ENCODE assay signal across 8 mouse cellular contexts in genomic region chr11:101426165-101426564, GRCm38 (mm10). TPM values are rescaled to one million over a fixed set of nuclear protein-coding genes. Genes with fewer than 3 reads are reported as not detected.
DNase-seq lines count a peak whose midpoint lies in the region; ATAC-seq and TF ChIP-seq lines count a peak whose summit lies in the region.

No protein-coding gene starts in this region.

- WGBS in heart, embryonic 13.5 days = 44% methylated on average over 8 of the region's 8 CpGs
- WGBS in hindbrain, embryonic 13.5 days = 74% methylated on average over 8 of the region's 8 CpGs
- WGBS in midbrain, embryonic 12.5 days = 68% methylated on average over 8 of the region's 8 CpGs

- TF ChIP-seq POLR2A in MEL (IDR thresholded peaks at IDR 0.05; ENCODE audit: control insufficient read depth in 1 of 2, insufficient read depth in 1 of 2, low read depth in 1 of 2, low read length in 2 of 2, poor library complexity in 1 of 2) = no peak

- peaks cover 20% of the 10 kb centered on the region for H3K79me2 ChIP-seq in MEL (ENCODE audit: control insufficient read depth, insufficient read depth, low read length, poor library complexity)

- H3K4me1 ChIP-seq in heart, embryonic 13.5 days = peaks cover 37% of the 10 kb centered on the region
- H3K4me1 ChIP-seq in MEL (ENCODE audit: control insufficient read depth in 1 of 2, insufficient read depth in 2 of 2, low read length in 2 of 2) = peaks cover 5 to 20% of the 10 kb centered on the region in 2 experiments
- H3K4me1 ChIP-seq in hindbrain, embryonic 13.5 days (replicated peaks) = peaks cover 31% of the 10 kb centered on the region
- H3K4me1 ChIP-seq in midbrain, embryonic 12.5 days = peaks cover 24% of the 10 kb centered on the region

- TF ChIP-seq RAD21 in MEL (IDR thresholded peaks at IDR 0.05; ENCODE audit: low read depth, low read length) = no peak

- TF ChIP-seq CTCF in MEL (IDR thresholded peaks at IDR 0.05 in 2 of 3, conservative IDR thresholded peaks at IDR 0.05 in 1 of 3; ENCODE audit: control insufficient read depth in 1 of 3, insufficient read depth in 1 of 3, low read depth in 2 of 3, low read length in 3 of 3, poor library complexity in 1 of 3, severe bottlenecking in 1 of 3) = no peak

- no peaks in the 10 kb centered on the region for H3K9me3 ChIP-seq in heart, embryonic 13.5 days
- no peaks in the 10 kb centered on the region for H3K9me3 ChIP-seq in MEL (replicated peaks; ENCODE audit: insufficient read depth, low read length)
- H3K9me3 ChIP-seq in hindbrain, embryonic 13.5 days = no peaks in the 10 kb centered on the region
- no peaks in the 10 kb centered on the region for H3K9me3 ChIP-seq in midbrain, embryonic 12.5 days

- no peak for ATAC-seq in heart, embryonic 13.5 days (ENCODE audit: extremely low read depth, insufficient number of reproducible peaks, low FRiP score, low TSS enrichment)
- ATAC-seq in hindbrain, embryonic 13.5 days (ENCODE audit: low FRiP score) = no peak
- no peak for ATAC-seq in midbrain, embryonic 12.5 days (ENCODE audit: low FRiP score, low read depth)

- peaks cover 29% of the 10 kb centered on the region for H3K36me3 ChIP-seq in heart, embryonic 13.5 days
- H3K36me3 ChIP-seq in MEL (ENCODE audit: control insufficient read depth in 1 of 2, insufficient read depth in 2 of 2, low read length in 2 of 2) = peaks cover 7 to 13% of the 10 kb centered on the region in 2 experiments
- peaks cover 24% of the 10 kb centered on the region for H3K36me3 ChIP-seq in hindbrain, embryonic 13.5 days
- peaks cover 22% of the 10 kb centered on the region for H3K36me3 ChIP-seq in midbrain, embryonic 12.5 days

- no peak for DNase-seq in heart, adult 11 months
- peak; percentile 62 for DNase-seq in MEL (ENCODE audit: low read depth, low spot score)
- DNase-seq in right cerebral cortex, postnatal 25 days = no peak
- DNase-seq in thymus, postnatal 14 days = no peak
- no peak for DNase-seq in cerebellum, postnatal 36 days

- no peak overlapping the region for H3K27ac ChIP-seq in heart, embryonic 13.5 days (replicated peaks)
- H3K27ac ChIP-seq in MEL (ENCODE audit: control insufficient read depth, low read depth, low read length) = peak overlapping the region; percentile 59; the same call in 1 of the 2 replicates
- peak overlapping the region; percentile 94; the same call in 1 of the 2 replicates for H3K27ac ChIP-seq in hindbrain, embryonic 13.5 days
- no peak overlapping the region for H3K27ac ChIP-seq in midbrain, embryonic 12.5 days (replicated peaks)

- TF ChIP-seq EP300 in MEL (IDR thresholded peaks at IDR 0.05; ENCODE audit: low read depth in 1 of 2, low read length in 2 of 2) = 0 out of 4 replicates have a peak, but pooled peaks of 1 of the 2 experiments have one; percentile 1

- peak overlapping the region; percentile 91 for H3K9ac ChIP-seq in heart, embryonic 13.5 days
- peak overlapping the region; percentile 85 for H3K9ac ChIP-seq in MEL (ENCODE audit: control insufficient read depth, low read depth, low read length, poor library complexity, severe bottlenecking)
- peak overlapping the region; percentile 91 for H3K9ac ChIP-seq in hindbrain, embryonic 13.5 days
- H3K9ac ChIP-seq in midbrain, embryonic 12.5 days (replicated peaks) = peak overlapping the region; percentile 75; the same call in 1 of the 2 replicates

- peak overlapping the region; percentile 94 for H3K4me3 ChIP-seq in heart, embryonic 13.5 days
- peak overlapping the region; percentile 85 to 91 for H3K4me3 ChIP-seq in MEL (ENCODE audit: control insufficient read depth in 1 of 2, insufficient read depth in 1 of 2, low read depth in 2 of 2, low read length in 2 of 2)
- H3K4me3 ChIP-seq in hindbrain, embryonic 13.5 days = peak overlapping the region; percentile 95
- peak overlapping the region; percentile 83 for H3K4me3 ChIP-seq in midbrain, embryonic 12.5 days

- H3K27me3 ChIP-seq in heart, embryonic 13.5 days (replicated peaks) = no peaks in the 10 kb centered on the region
- no peaks in the 10 kb centered on the region for H3K27me3 ChIP-seq in MEL (ENCODE audit: control insufficient read depth in 1 of 2, insufficient read depth in 2 of 2, low read length in 2 of 2)
- H3K27me3 ChIP-seq in hindbrain, embryonic 13.5 days = no peaks in the 10 kb centered on the region
- no peaks in the 10 kb centered on the region; the same call in 1 of the 2 replicates for H3K27me3 ChIP-seq in midbrain, embryonic 12.5 days

- peak overlapping the region; percentile 85 for H3K4me2 ChIP-seq in heart, embryonic 13.5 days
- H3K4me2 ChIP-seq in hindbrain, embryonic 13.5 days = peak overlapping the region; percentile 87
- H3K4me2 ChIP-seq in midbrain, embryonic 12.5 days (replicated peaks) = peak overlapping the region; percentile 91

TF ChIP-seq in MEL, 35 proteins besides CTCF, POLR2A, EP300 and RAD21:
- TF ChIP-seq CHD1 (IDR thresholded peaks at IDR 0.05; ENCODE audit: low read depth, low read length) (no peak), HCFC1 (IDR thresholded peaks at IDR 0.05; ENCODE audit: low read depth, low read length) (no peak), POLR2AphosphoS5 (IDR thresholded peaks at IDR 0.05; ENCODE audit: borderline replicate concordance, low read depth, low read length) (no peak), GATA1 (IDR thresholded peaks at IDR 0.05; ENCODE audit: low read depth, low read length) (no peak), NELFE (IDR thresholded peaks at IDR 0.05; ENCODE audit: low read depth, low read length) (no peak), MAX (IDR thresholded peaks at IDR 0.05; ENCODE audit: low read length) (peak; percentile 57), ZNF384 (IDR thresholded peaks at IDR 0.05; ENCODE audit: low read depth, low read length) (no peak), MYC (IDR thresholded peaks at IDR 0.05; ENCODE audit: low read depth, low read length) (no peak), TBP (IDR thresholded peaks at IDR 0.05; ENCODE audit: low read depth, low read length) (no peak), ETS1 (IDR thresholded peaks at IDR 0.05; ENCODE audit: low read depth, low read length) (no peak), SMC3 (IDR thresholded peaks at IDR 0.05; ENCODE audit: low read depth, low read length) (no peak), POLR2AphosphoS2 (IDR thresholded peaks at IDR 0.05; ENCODE audit: low read length) (no peak), MXI1 (IDR thresholded peaks at IDR 0.05; ENCODE audit: low read depth, low read length) (0 out of 2 replicates have a peak, but pooled peaks have one; percentile 0), GABPA (IDR thresholded peaks at IDR 0.05; ENCODE audit: low read depth, low read length) (no peak), USF1 (IDR thresholded peaks at IDR 0.05; ENCODE audit: low read depth, low read length) (no peak), ELF1 (IDR thresholded peaks at IDR 0.05; ENCODE audit: low read depth, low read length) (no peak), UBTF (IDR thresholded peaks at IDR 0.05; ENCODE audit: borderline replicate concordance, insufficient read depth, low read depth, low read length) (no peak)

RNA-seq across cellular contexts. Expression of gene Ptges3l, which starts 1.0 kb away (rescaled TPM):
- polyA plus RNA-seq in heart, embryonic 13.5 days (2015; fragmentation: Nextera tagmentation; extraction: Ambion mirVana) = 71.6 and 75.1 TPM in 2 replicates
- total RNA-seq in MEL (2012; rRNA removed) = 1.4 and 1.6 TPM in 2 replicates
- polyA plus RNA-seq in MEL (2012; ENCODE audit: insufficient read depth in 1 of 2, insufficient read length in 2 of 2, low read depth in 1 of 2, low replicate concordance in 2 of 2, missing spikeins in 1 of 2) = 1 to 10 TPM in 1 of 2 experiments, not detected in 1; 2.3 TPM
- polyA plus RNA-seq in hindbrain, embryonic 13.5 days (2015; fragmentation: Nextera tagmentation; extraction: Ambion mirVana) = 2.3 and 2.8 TPM in 2 replicates
- polyA plus RNA-seq in midbrain, embryonic 12.5 days (2016; fragmentation: Nextera tagmentation; extraction: Ambion mirVana) = 2.3 and 3.1 TPM in 2 replicates

RNA-seq across cellular contexts. Expression of gene Rundc1, which starts 1.3 kb away (rescaled TPM):
- polyA plus RNA-seq in heart, embryonic 13.5 days (2015; fragmentation: Nextera tagmentation; extraction: Ambion mirVana) = 13.1 and 14.3 TPM in 2 replicates
- 8.5 and 9.2 TPM in 2 replicates for total RNA-seq in MEL (2012; rRNA removed)
- 10 to 100 TPM in 1 of 2 experiments, not detected in 1; 13.1 TPM for polyA plus RNA-seq in MEL (2012; ENCODE audit: insufficient read depth in 1 of 2, insufficient read length in 2 of 2, low read depth in 1 of 2, low replicate concordance in 2 of 2, missing spikeins in 1 of 2)
- polyA plus RNA-seq in hindbrain, embryonic 13.5 days (2015; fragmentation: Nextera tagmentation; extraction: Ambion mirVana) = 28.6 and 29.8 TPM in 2 replicates
- polyA plus RNA-seq in midbrain, embryonic 12.5 days (2016; fragmentation: Nextera tagmentation; extraction: Ambion mirVana) = 27.0 and 30.2 TPM in 2 replicates

RNA-seq across cellular contexts. Expression of gene Gm27029, which starts 1.6 kb away (rescaled TPM):
- 14.7 and 18.3 TPM in 2 replicates for polyA plus RNA-seq in heart, embryonic 13.5 days (2015; fragmentation: Nextera tagmentation; extraction: Ambion mirVana)
- total RNA-seq in MEL (2012; rRNA removed) = 6.8 and 7.4 TPM in 2 replicates
- polyA plus RNA-seq in MEL (2012; ENCODE audit: insufficient read depth in 1 of 2, insufficient read length in 2 of 2, low read depth in 1 of 2, low replicate concordance in 2 of 2, missing spikeins in 1 of 2) = 1 to 10 TPM in 1 of 2 experiments, not detected in 1; 4.2 TPM
- 4.8 and 8.0 TPM in 2 replicates for polyA plus RNA-seq in hindbrain, embryonic 13.5 days (2015; fragmentation: Nextera tagmentation; extraction: Ambion mirVana)
- polyA plus RNA-seq in midbrain, embryonic 12.5 days (2016; fragmentation: Nextera tagmentation; extraction: Ambion mirVana) = 5.6 and 7.8 TPM in 2 replicates

RNA-seq across cellular contexts. Expression of gene Aarsd1, which starts 8.8 kb away (rescaled TPM):
- polyA plus RNA-seq in heart, embryonic 13.5 days (2015; fragmentation: Nextera tagmentation; extraction: Ambion mirVana) = 35.4 and 45.9 TPM in 2 replicates
- 133 TPM in 2 replicates for total RNA-seq in MEL (2012; rRNA removed)
- 100 to 1,000 TPM in 1 of 2 experiments, 10 to 100 TPM in 1; 80.5 to 371 TPM for polyA plus RNA-seq in MEL (2012; ENCODE audit: insufficient read depth in 1 of 2, insufficient read length in 2 of 2, low read depth in 1 of 2, low replicate concordance in 2 of 2, missing spikeins in 1 of 2)
- polyA plus RNA-seq in hindbrain, embryonic 13.5 days (2015; fragmentation: Nextera tagmentation; extraction: Ambion mirVana) = 91.5 and 96.2 TPM in 2 replicates
- polyA plus RNA-seq in midbrain, embryonic 12.5 days (2016; fragmentation: Nextera tagmentation; extraction: Ambion mirVana) = 90.8 and 91.0 TPM in 2 replicates

RNA-seq across cellular contexts. Expression of gene Rpl27, which starts 15.9 kb away (rescaled TPM):
- 222 and 239 TPM in 2 replicates for polyA plus RNA-seq in heart, embryonic 13.5 days (2015; fragmentation: Nextera tagmentation; extraction: Ambion mirVana)
- 2,405 and 2,621 TPM in 2 replicates for total RNA-seq in MEL (2012; rRNA removed)
- polyA plus RNA-seq in MEL (2012; ENCODE audit: insufficient read depth in 1 of 2, insufficient read length in 2 of 2, low read depth in 1 of 2, low replicate concordance in 2 of 2, missing spikeins in 1 of 2) = 100 to 1,000 TPM in 1 of 2 experiments, not detected in 1; 595 TPM
- 301 and 310 TPM in 2 replicates for polyA plus RNA-seq in hindbrain, embryonic 13.5 days (2015; fragmentation: Nextera tagmentation; extraction: Ambion mirVana)
- 310 and 319 TPM in 2 replicates for polyA plus RNA-seq in midbrain, embryonic 12.5 days (2016; fragmentation: Nextera tagmentation; extraction: Ambion mirVana)

Comparison
In these comparisons a context has a peak if more than half of its experiments do, and no peak if none do; other contexts are left out.
1. H3K27ac ChIP-seq: peak in MEL (single experiment) and hindbrain, embryonic 13.5 days (single experiment); none in heart, embryonic 13.5 days (single experiment) and midbrain, embryonic 12.5 days (single experiment).
2. RNA of gene Ptges3l, which starts 1.0 kb away (polyA plus RNA-seq): 71.6 to 75.1 TPM in heart, embryonic 13.5 days; 2.3 to 3.1 TPM in midbrain, embryonic 12.5 days, 2.3 to 2.8 TPM in hindbrain, embryonic 13.5 days and 2.3 TPM in MEL; every median in the first group is over 10 times any median in the second.
3. Peak in every context shown above with its lines, with median percentiles within 50 percentile points of each other: H3K4me2 ChIP-seq, H3K4me3 ChIP-seq and H3K9ac ChIP-seq.